Mouse (Mus musculus) retina, postnatal 1 day (tissue): Measurements from ENCODE around the gene Gpr155.
A peak's percentile ranks its signal among the peaks of the same experiment; 100 is the strongest.

Experiments
- DNase-seq: peaks from one replicate; pipeline ENCODE4 v3.0.0-alpha.2; 2012

The Gpr155 gene

GRCm38 (mm10) chr2:73386356-73387046 lies at the start of gene Gpr155:
Gene Gpr155 (minus strand): TSS chr2:73386572.
- peak; percentile 99 for DNase-seq

GRCm38 (mm10) chr2:73435847-73436246 lies 49.5 kb upstream of the Gpr155 start:
- DNase-seq = no peak

GRCm38 (mm10) chr2:73431959-73432396 lies 45.6 kb upstream of the Gpr155 start:
- DNase-seq = peak; percentile 32

GRCm38 (mm10) chr2:73428803-73429468 lies 42.6 kb upstream of the Gpr155 start:
- peak; percentile 29 for DNase-seq

GRCm38 (mm10) chr2:73427293-73427692 lies 40.9 kb upstream of the Gpr155 start:
- DNase-seq = peak; percentile 59

- no peak for DNase-seq
These were observed 39.5 kb upstream of the Gpr155 start for GRCm38 (mm10) chr2:73425822-73426221.

- no peak for DNase-seq
These were observed 33.4 kb upstream of the Gpr155 start for GRCm38 (mm10) chr2:73419730-73420129.

GRCm38 (mm10) chr2:73419285-73419684 lies 32.9 kb upstream of the Gpr155 start:
- DNase-seq = peak; percentile 35

GRCm38 (mm10) chr2:73415892-73416291 lies 29.5 kb upstream of the Gpr155 start:
- DNase-seq = peak; percentile 33

- no peak for DNase-seq
These were observed 23.7 kb upstream of the Gpr155 start for GRCm38 (mm10) chr2:73410076-73410475.

- DNase-seq = no peak
These were observed 21.3 kb upstream of the Gpr155 start for GRCm38 (mm10) chr2:73407662-73408061.

- no peak for DNase-seq
These were observed 20.1 kb upstream of the Gpr155 start for GRCm38 (mm10) chr2:73406336-73406915.

- no peak for DNase-seq
These were observed 18.6 kb upstream of the Gpr155 start for GRCm38 (mm10) chr2:73404980-73405379.

GRCm38 (mm10) chr2:73404442-73404841 lies 18.1 kb upstream of the Gpr155 start:
- no peak for DNase-seq

GRCm38 (mm10) chr2:73403385-73404013 lies 17.1 kb upstream of the Gpr155 start:
- DNase-seq = no peak

GRCm38 (mm10) chr2:73401689-73402088 lies 15.3 kb upstream of the Gpr155 start:
- no peak for DNase-seq

- no peak for DNase-seq
These were observed 11.1 kb upstream of the Gpr155 start for GRCm38 (mm10) chr2:73397476-73397875.

- DNase-seq = no peak
These were observed 10.5 kb upstream of the Gpr155 start for GRCm38 (mm10) chr2:73396828-73397325.

GRCm38 (mm10) chr2:73395516-73395915 lies 9.1 kb upstream of the Gpr155 start:
- no peak for DNase-seq

- no peak for DNase-seq
These were observed 8.1 kb upstream of the Gpr155 start for GRCm38 (mm10) chr2:73394476-73394875.

GRCm38 (mm10) chr2:73392772-73393171 lies 6.4 kb upstream of the Gpr155 start:
- DNase-seq = no peak

GRCm38 (mm10) chr2:73389951-73390350 lies 3.6 kb upstream of the Gpr155 start:
- DNase-seq = no peak

- DNase-seq = no peak
These were observed 1.4 kb upstream of the Gpr155 start for GRCm38 (mm10) chr2:73387806-73388205.
